Mouse (Mus musculus) liver, postnatal 0 days (tissue): ENCODE results near the gene Lrrc9. TPM values are rescaled to one million over a fixed set of nuclear protein-coding genes. Genes with fewer than 3 reads are reported as not detected.
A peak's percentile ranks its signal among the peaks of the same experiment; 100 is the strongest.

Experiments used
- ATAC-seq: fragments of 200-750 bp; cut with Nextera tagmentation; 2 replicates; pipeline ENCODE4 v1.8.0; 2017; ENCODE audit warnings: mild to moderate bottlenecking, moderate library complexity
- DNase-seq: peaks from one replicate; pipeline ENCODE4 v3.0.0-alpha.2; 2016
- H3K27ac ChIP-seq: fragments of 300-500 bp; sonication (generic); 2 replicates; pipeline ENCODE4 v1.5.1; 2014; ENCODE audit warnings: antibody characterized with exemption, moderate library complexity, mild to moderate bottlenecking, low read depth
- H3K27me3 ChIP-seq: fragments of 300-500 bp; sonication (generic); 2 replicates; pipeline ENCODE4 v1.6.1; 2014; ENCODE audit warnings: low read length, control low read depth, mixed read lengths; ENCODE audit not compliant: insufficient read depth
- H3K36me3 ChIP-seq: fragments of 300-500 bp; sonication (generic); replicated peaks from 2 replicates; pipeline ENCODE4 v1.6.1; 2014; ENCODE audit warnings: mild to moderate bottlenecking, control low read depth, low read length, moderate library complexity, mixed read lengths; ENCODE audit not compliant: insufficient read depth
- H3K4me1 ChIP-seq: fragments of 300-500 bp; sonication (generic); 2 replicates; pipeline ENCODE4 v1.6.1; 2014; ENCODE audit warnings: antibody characterized with exemption, mild to moderate bottlenecking, control low read depth; ENCODE audit not compliant: insufficient read depth
- H3K4me2 ChIP-seq: fragments of 300-500 bp; sonication (generic); 2 replicates; pipeline ENCODE4 v1.6.1; 2014; ENCODE audit warnings: low read depth, mild to moderate bottlenecking, low read length, moderate library complexity, mixed read lengths
- H3K4me3 ChIP-seq: fragments of 300-500 bp; sonication (generic); 2 replicates; pipeline ENCODE4 v1.5.1; 2014; ENCODE audit warnings: low read depth, low read length
- H3K9ac ChIP-seq: fragments of 300-500 bp; sonication (generic); replicated peaks from 2 replicates; pipeline ENCODE4 v1.6.1; 2014; ENCODE audit warnings: mild to moderate bottlenecking, moderate library complexity
- H3K9me3 ChIP-seq: fragments of 300-500 bp; sonication (generic); 2 replicates; pipeline ENCODE4 v1.6.1; 2016; ENCODE audit warnings: mild to moderate bottlenecking, control low read depth, low read length, mixed read lengths
- CTCF ChIP-seq: sonication (generic); IDR thresholded peaks from 2 replicates; pipeline ENCODE4 v1.5.1; 2016; ENCODE audit warnings: antibody characterized with exemption, low read depth
- EP300 ChIP-seq: IDR thresholded peaks from 2 replicates; pipeline ENCODE4 v1.6.1; 2016; ENCODE audit warnings: antibody characterized with exemption, low read depth, mild to moderate bottlenecking
- WGBS: fragments of 180-500 bp; shearing (Covaris S2); extraction: QIAGEN DNeasy Blood & Tissue Kit; methylation state at CpG from one replicate; pipeline ENCODE4 v1.1.7; 2014; ENCODE audit not compliant: insufficient replicate concordance; 5-methylcytosine and 5-hydroxymethylcytosine counted together
- polyA plus RNA-seq: library from polyadenylated mRNA; unstranded; fragments of >200 nt; fragmentation: Nextera tagmentation; extraction: Ambion mirVana; gene quantifications from 2 replicates; pipeline ENCODE4 v1.2.1, GENCODE M21; 2015

Lrrc9 gene
- polyA plus RNA-seq, 1 experiment from 2014 or later, result 0.11 TPM

DNA sequence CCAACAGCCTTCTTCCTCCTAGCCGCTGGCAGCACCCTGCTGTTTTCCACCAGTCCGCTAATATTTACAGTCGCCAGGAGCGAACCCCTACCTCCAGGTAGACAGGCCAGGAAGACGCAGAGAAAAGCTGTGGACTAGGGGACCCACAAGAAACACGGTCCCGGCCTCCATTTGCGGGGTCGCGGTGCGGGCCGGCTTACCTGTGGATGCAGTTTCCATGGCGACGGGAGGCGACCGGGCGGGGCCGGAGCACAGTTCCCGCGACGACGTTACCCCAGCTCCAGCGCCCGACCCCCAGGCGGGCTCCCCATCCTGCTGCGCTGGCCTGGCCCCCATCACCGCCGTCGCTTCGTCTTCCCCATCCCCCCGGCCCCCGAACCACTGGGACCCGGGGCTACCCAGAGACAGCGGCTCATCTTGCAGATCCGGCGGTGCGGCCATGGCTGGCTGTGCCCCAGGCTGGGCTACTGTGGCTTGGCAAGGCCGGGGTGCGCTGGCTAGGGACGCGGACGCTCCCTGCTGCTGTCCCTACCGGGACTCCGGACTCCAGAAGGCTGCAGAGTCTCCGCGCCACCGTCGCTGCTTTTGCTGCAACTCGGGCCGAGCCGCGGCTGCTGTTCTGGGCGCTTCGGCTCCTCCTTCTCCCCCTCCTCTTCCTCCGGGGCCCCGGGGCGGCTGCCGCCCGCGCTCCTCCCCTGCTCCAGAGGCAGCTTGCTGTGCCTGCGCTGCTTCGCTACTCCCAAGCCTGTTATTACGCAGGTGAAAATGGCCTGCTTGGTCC, 33.4 kb upstream of the Lrrc9 start:
- H3K27me3 ChIP-seq, result peaks cover 30% of the 10 kb centered on the region
- peak; percentile 19 for DNase-seq
- peak overlapping the region; percentile 47 for H3K4me3 ChIP-seq
- TF ChIP-seq EP300, result no peak
- TF ChIP-seq CTCF, result no peak
- 2% methylated on average over 47 of the region's 63 CpGs for WGBS
- H3K4me2 ChIP-seq, result peak overlapping the region; percentile 72
- H3K9me3 ChIP-seq, result no peaks in the 10 kb centered on the region
- H3K27ac ChIP-seq, result no peak overlapping the region
- H3K9ac ChIP-seq, result no peak overlapping the region
- H3K4me1 ChIP-seq, result peaks cover 3% of the 10 kb centered on the region; the same call in 1 of the 2 replicates
- H3K36me3 ChIP-seq, result no peaks in the 10 kb centered on the region
- no peak for ATAC-seq

GRCm38 (mm10) chr12:72408954-72409353, 32.7 kb upstream of the Lrrc9 start, which contains the start of gene Rtn1:
Gene Rtn1 (minus strand): TSS chr12:72409054.
- H3K9me3 ChIP-seq, result no peaks in the 10 kb centered on the region
- H3K4me1 ChIP-seq, result peaks cover 3% of the 10 kb centered on the region; the same call in 1 of the 2 replicates
- DNase-seq, result no peak
- no peak for ATAC-seq
- H3K27ac ChIP-seq, result no peak within 1 kb of the TSS
- 38% methylated on average over 6 of the region's 6 CpGs for WGBS
- peak within 1 kb of the TSS; percentile 72 for H3K4me2 ChIP-seq
- no peaks in the 10 kb centered on the region for H3K36me3 ChIP-seq
- no peak within 1 kb of the TSS for H3K9ac ChIP-seq
- TF ChIP-seq CTCF (no peak), EP300 (no peak)
- H3K4me3 ChIP-seq, result peak within 1 kb of the TSS; percentile 47
- peaks cover 30% of the 10 kb centered on the region for H3K27me3 ChIP-seq

DNA sequence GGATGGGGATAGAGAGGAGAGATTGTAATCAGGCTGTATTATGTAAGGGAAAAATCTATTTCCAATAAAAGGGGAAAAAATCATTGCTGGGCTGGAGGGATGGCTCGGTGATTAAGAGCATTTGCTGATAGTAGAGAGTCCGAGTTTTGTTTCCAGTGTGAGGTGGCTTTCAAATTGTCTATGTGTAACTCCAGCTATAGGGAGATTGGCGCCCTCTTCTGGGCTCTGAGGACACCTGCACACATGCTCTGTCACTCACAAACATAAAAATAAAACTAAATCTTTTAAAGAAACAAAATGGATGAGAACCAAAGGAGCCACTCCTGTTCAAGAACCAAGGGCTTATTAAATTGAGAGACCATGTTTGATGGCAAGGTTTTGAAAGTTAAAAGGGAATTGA, 23.9 kb upstream of the Lrrc9 start:
- Histone ChIP-seq H3K4me3 (no peak overlapping the region), H3K9me3 (no peaks in the 10 kb centered on the region), H3K36me3 (no peaks in the 10 kb centered on the region), H3K9ac (no peak overlapping the region), H3K4me2 (no peak overlapping the region), H3K27me3 (no peaks in the 10 kb centered on the region), H3K4me1 (no peaks in the 10 kb centered on the region), H3K27ac (no peak overlapping the region)
- ATAC-seq (no peak), DNase-seq (peak; percentile 21)
- WGBS, result 38% methylated on average over 3 of the region's 3 CpGs
- peak; percentile 57 for TF ChIP-seq CTCF
- TF ChIP-seq EP300, result no peak

DNA sequence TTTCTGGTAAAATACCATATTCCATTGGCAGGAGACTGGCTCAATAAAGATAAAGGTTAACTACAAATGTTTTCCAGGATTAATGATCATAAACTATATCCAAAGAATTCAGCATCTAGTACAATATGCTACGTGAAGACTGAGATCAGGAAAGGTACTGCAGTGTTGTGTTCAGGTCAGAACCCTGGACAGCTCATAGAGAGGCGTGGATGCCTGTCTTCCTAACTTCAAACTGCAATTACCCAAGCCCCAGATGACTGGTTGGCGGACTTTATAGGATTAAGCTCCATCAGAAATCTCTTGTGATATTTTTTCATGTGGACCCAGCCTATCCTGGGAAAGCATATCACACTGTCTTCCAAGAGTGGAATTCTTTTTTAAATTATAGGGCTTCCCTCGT, 19.0 kb upstream of the Lrrc9 start:
- H3K36me3 ChIP-seq, result no peaks in the 10 kb centered on the region
- no peaks in the 10 kb centered on the region for H3K9me3 ChIP-seq
- ATAC-seq (no peak), DNase-seq (no peak)
- H3K4me2 ChIP-seq, result no peak overlapping the region
- H3K27me3 ChIP-seq, result no peaks in the 10 kb centered on the region
- no peak overlapping the region for H3K9ac ChIP-seq
- no peak overlapping the region for H3K4me3 ChIP-seq
- H3K27ac ChIP-seq, result no peak overlapping the region
- no peaks in the 10 kb centered on the region for H3K4me1 ChIP-seq
- TF ChIP-seq EP300 (no peak), CTCF (no peak)
- 41% methylated on average over 4 of the region's 4 CpGs for WGBS

DNA sequence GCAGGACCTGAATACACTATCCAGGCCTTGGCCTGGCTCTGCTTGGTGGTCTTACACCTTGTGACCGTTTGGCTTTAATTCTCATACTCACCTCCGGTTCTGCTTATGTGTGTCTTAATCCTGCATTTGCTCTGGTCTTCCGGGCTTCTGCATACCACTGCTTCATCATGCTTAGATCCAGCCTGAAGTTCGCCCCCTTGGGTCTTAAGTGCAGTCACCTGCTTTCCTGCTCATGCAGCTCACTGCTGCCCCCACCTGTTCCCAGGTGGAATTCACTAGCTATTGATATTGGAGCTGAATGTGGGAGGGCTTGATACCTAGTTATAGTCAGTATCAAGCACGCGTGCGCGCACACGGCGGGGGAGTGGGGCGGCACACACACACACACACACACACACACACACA, 13.9 kb upstream of the Lrrc9 start:
- ATAC-seq, result no peak
- 17% methylated on average over 11 of the region's 11 CpGs for WGBS

GRCm38 (mm10) chr12:72432209-72432608, 9.5 kb upstream of the Lrrc9 start:
- no peak for DNase-seq

More for the DNA sequence above, 13.9 kb upstream of the Lrrc9 start:
- no peak for TF ChIP-seq EP300
- TF ChIP-seq CTCF, result peak; percentile 84
- no peak overlapping the region for H3K9ac ChIP-seq
- no peak overlapping the region for H3K4me2 ChIP-seq
- H3K27ac ChIP-seq, result no peak overlapping the region
- H3K4me3 ChIP-seq, result no peak overlapping the region
- H3K4me1 ChIP-seq, result no peaks in the 10 kb centered on the region
- H3K27me3 ChIP-seq, result no peaks in the 10 kb centered on the region
- H3K9me3 ChIP-seq, result no peaks in the 10 kb centered on the region
- peak; percentile 68 for DNase-seq
- H3K36me3 ChIP-seq, result no peaks in the 10 kb centered on the region

More at GRCm38 (mm10) chr12:72432209-72432608, 9.5 kb upstream of the Lrrc9 start:
- Histone ChIP-seq H3K4me2 (no peak overlapping the region), H3K9me3 (no peaks in the 10 kb centered on the region), H3K27me3 (no peaks in the 10 kb centered on the region), H3K27ac (no peak overlapping the region), H3K4me3 (no peak overlapping the region), H3K36me3 (no peaks in the 10 kb centered on the region), H3K4me1 (no peaks in the 10 kb centered on the region), H3K9ac (no peak overlapping the region)
- WGBS, result 76% methylated on average over 4 of the region's 4 CpGs
- ATAC-seq, result no peak
- TF ChIP-seq EP300 (no peak), CTCF (peak; percentile 28; the same call in 1 of the 2 replicates)
